In the genomic region with DNA sequence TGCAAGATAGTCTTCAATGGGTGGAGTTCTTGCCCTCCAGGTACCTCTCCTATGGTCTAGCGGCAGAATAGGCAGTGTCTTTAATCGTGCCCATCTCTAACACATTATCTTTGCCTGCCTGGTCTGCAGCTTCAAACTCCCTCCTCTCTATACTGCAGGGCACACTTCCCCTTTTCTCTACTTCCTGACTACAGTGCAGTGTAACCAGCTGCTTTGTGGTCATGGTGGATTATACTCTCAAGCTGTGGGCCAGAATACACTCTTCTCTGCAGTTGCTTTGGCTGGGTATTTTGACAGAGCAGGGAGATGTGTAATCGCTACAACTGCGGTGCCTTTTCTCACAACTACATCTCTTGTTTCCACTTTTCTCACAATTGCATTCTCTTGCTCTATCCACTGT, we compare ENCODE assay signal across 13 mouse cellular contexts. TPM values are rescaled to one million over a fixed set of nuclear protein-coding genes. Genes with fewer than 3 reads are reported as not detected.
DNase-seq lines count a peak whose midpoint lies in the region; ATAC-seq and TF ChIP-seq lines count a peak whose summit lies in the region.
"Had no signal": no experiment of that assay in that cellular context is flagged by ENCODE, and none has a peak within 500 bp of the region (broad histone marks: within the 10 kb centered on the region; RNA-seq: fewer than 3 reads in every experiment).

No protein-coding gene starts in this region.

- no peak for TF ChIP-seq POLR2A in brain, embryonic 14.5 days (IDR thresholded peaks at IDR 0.05; ENCODE audit: borderline replicate concordance, extremely low read depth, insufficient read depth, insufficient read length, poor library complexity, severe bottlenecking)
- TF ChIP-seq POLR2A in limb, embryonic 14.5 days (IDR thresholded peaks at IDR 0.05; ENCODE audit: borderline replicate concordance, extremely low read depth, insufficient read depth, insufficient read length), result no peak

- no peak overlapping the region for H3K27ac ChIP-seq in midbrain, embryonic 14.5 days (replicated peaks; ENCODE audit: low read depth, low read length)
- no peak overlapping the region for H3K27ac ChIP-seq in midbrain, embryonic 11.5 days (ENCODE audit: low read depth, low read length)
- no peak overlapping the region for H3K27ac ChIP-seq in limb, embryonic 14.5 days (replicated peaks; ENCODE audit: low read depth, low read length)
- H3K27ac ChIP-seq in intestine, embryonic 15.5 days, result no peak overlapping the region

- no peak overlapping the region for H3K9ac ChIP-seq in midbrain, embryonic 14.5 days (replicated peaks; ENCODE audit: low read length)
- H3K9ac ChIP-seq in midbrain, embryonic 11.5 days (ENCODE audit: low read length), result no peak overlapping the region
- H3K9ac ChIP-seq in limb, embryonic 14.5 days (ENCODE audit: low read depth, low read length, severe bottlenecking), result no peak overlapping the region
- H3K9ac ChIP-seq in intestine, embryonic 15.5 days, result no peak overlapping the region

- H3K27me3 ChIP-seq in midbrain, embryonic 14.5 days (ENCODE audit: control insufficient read depth, insufficient read depth, low read length), result no peaks in the 10 kb centered on the region
- H3K27me3 ChIP-seq in midbrain, embryonic 11.5 days (ENCODE audit: control insufficient read depth, insufficient read depth, low read length), result no peaks in the 10 kb centered on the region
- H3K27me3 ChIP-seq in limb, embryonic 14.5 days (ENCODE audit: control insufficient read depth, insufficient read depth, low read length), result no peaks in the 10 kb centered on the region
- H3K27me3 ChIP-seq in intestine, embryonic 15.5 days (replicated peaks), result no peaks in the 10 kb centered on the region

- 76% methylated on average over 4 of the region's 4 CpGs for WGBS in midbrain, embryonic 14.5 days
- 97% methylated on average over 4 of the region's 4 CpGs for WGBS in midbrain, embryonic 11.5 days
- 82% methylated on average over 4 of the region's 4 CpGs for WGBS in limb, embryonic 14.5 days
- 73% methylated on average over 4 of the region's 4 CpGs for WGBS in intestine, embryonic 15.5 days

- ATAC-seq in midbrain, embryonic 14.5 days (ENCODE audit: low FRiP score, low TSS enrichment), result no peak
- ATAC-seq in midbrain, embryonic 11.5 days (ENCODE audit: low FRiP score), result no peak
- peak; percentile 69; the same call in 1 of the 2 replicates for ATAC-seq in limb, embryonic 14.5 days (ENCODE audit: low FRiP score, low read depth)
- ATAC-seq in neutrophil, adult 5-6 weeks (ENCODE audit: extremely low read depth, insufficient number of reproducible peaks, low FRiP score, poor library complexity, severe bottlenecking), result peak; percentile 95
- no peak for ATAC-seq in intestine, embryonic 15.5 days

- peak; percentile 25 for DNase-seq in midbrain, embryonic 14.5 days
- DNase-seq in midbrain, embryonic 11.5 days (ENCODE audit: low spot score, missing footprints), result no peak
- peak; percentile 17 for DNase-seq in brain, embryonic 14.5 days (ENCODE audit: low read depth)
- peak; percentile 43 for DNase-seq in limb, embryonic 14.5 days (ENCODE audit: low spot score)
- no peak for DNase-seq in retina, postnatal 1 day
- DNase-seq: adrenal gland, adult 2 months; cerebellum, adult 18-20 months; gastrocnemius, postnatal 36 days; heart, postnatal 36 days; kidney, postnatal 14 days; lung, postnatal 4 days had no signal

- H3K9me3 ChIP-seq in midbrain, embryonic 14.5 days (ENCODE audit: control insufficient read depth, low read length), result no peaks in the 10 kb centered on the region
- no peaks in the 10 kb centered on the region for H3K9me3 ChIP-seq in midbrain, embryonic 11.5 days (ENCODE audit: control insufficient read depth, low read length)
- H3K9me3 ChIP-seq in limb, embryonic 14.5 days (ENCODE audit: control insufficient read depth, low read length), result no peaks in the 10 kb centered on the region
- no peaks in the 10 kb centered on the region for H3K9me3 ChIP-seq in intestine, embryonic 15.5 days

- TF ChIP-seq CTCF in brain, embryonic 14.5 days (IDR thresholded peaks at IDR 0.05; ENCODE audit: borderline replicate concordance, extremely low read depth, insufficient read depth, insufficient read length), result no peak

- H3K4me3 ChIP-seq in midbrain, embryonic 14.5 days (replicated peaks; ENCODE audit: low read depth, low read length), result no peak overlapping the region
- no peak overlapping the region for H3K4me3 ChIP-seq in midbrain, embryonic 11.5 days (ENCODE audit: low read depth, low read length)
- no peak overlapping the region for H3K4me3 ChIP-seq in limb, embryonic 14.5 days (replicated peaks; ENCODE audit: low read length)
- H3K4me3 ChIP-seq in intestine, embryonic 15.5 days (replicated peaks), result no peak overlapping the region

- H3K4me2 ChIP-seq in midbrain, embryonic 14.5 days (ENCODE audit: low read length), result no peak overlapping the region
- no peak overlapping the region for H3K4me2 ChIP-seq in midbrain, embryonic 11.5 days
- no peak overlapping the region for H3K4me2 ChIP-seq in limb, embryonic 14.5 days (replicated peaks; ENCODE audit: low read depth, low read length, severe bottlenecking)
- no peak overlapping the region for H3K4me2 ChIP-seq in intestine, embryonic 15.5 days (replicated peaks)

- H3K36me3 ChIP-seq in midbrain, embryonic 14.5 days (ENCODE audit: control insufficient read depth, insufficient read depth, low read length), result no peaks in the 10 kb centered on the region
- H3K36me3 ChIP-seq in midbrain, embryonic 11.5 days (ENCODE audit: control insufficient read depth, insufficient read depth, low read length), result no peaks in the 10 kb centered on the region
- no peaks in the 10 kb centered on the region for H3K36me3 ChIP-seq in limb, embryonic 14.5 days (ENCODE audit: control insufficient read depth, insufficient read depth, low read length)
- H3K36me3 ChIP-seq in intestine, embryonic 15.5 days, result no peaks in the 10 kb centered on the region

- H3K4me1 ChIP-seq in midbrain, embryonic 14.5 days (ENCODE audit: control insufficient read depth, insufficient read depth, low read length), result peaks cover 7% of the 10 kb centered on the region; the same call in 1 of the 2 replicates
- peaks cover 8% of the 10 kb centered on the region; the same call in 1 of the 2 replicates for H3K4me1 ChIP-seq in midbrain, embryonic 11.5 days (ENCODE audit: control insufficient read depth, insufficient read depth, low read length)
- peaks cover 12% of the 10 kb centered on the region for H3K4me1 ChIP-seq in limb, embryonic 14.5 days (ENCODE audit: control insufficient read depth, insufficient read depth, low read length)
- H3K4me1 ChIP-seq in intestine, embryonic 15.5 days (replicated peaks), result no peaks in the 10 kb centered on the region

RNA-seq across cellular contexts. Expression of a gene that starts 40.0 kb away (rescaled TPM):
- 3.3 TPM in 2 replicates for polyA plus RNA-seq in midbrain, embryonic 14.5 days (2014; fragmentation: Nextera tagmentation; extraction: Ambion mirVana)
- polyA plus RNA-seq in midbrain, embryonic 11.5 days (2014; fragmentation: Nextera tagmentation; extraction: Ambion mirVana), result 1.2 and 1.5 TPM in 2 replicates
- 2.3 and 2.5 TPM in 2 replicates for polyA plus RNA-seq in brain, embryonic 14.5 days (2012; rRNA removed)
- polyA plus RNA-seq in limb, embryonic 14.5 days (2012; rRNA removed), result 1.4 and 1.7 TPM in 2 replicates
- polyA plus RNA-seq in limb, embryonic 14.5 days (2014; fragmentation: Nextera tagmentation; extraction: Ambion mirVana), result 1.6 and 1.8 TPM in 2 replicates
- total RNA-seq in neutrophil, adult 5-6 weeks (2017), result 1.4 TPM in 1 of 2 replicates, not detected in the other
- polyA plus RNA-seq in intestine, embryonic 15.5 days (2015; fragmentation: Nextera tagmentation; extraction: Ambion mirVana), result 1.2 and 1.6 TPM in 2 replicates

RNA-seq across cellular contexts. Expression of a gene that starts 48.6 kb away (rescaled TPM):
- polyA plus RNA-seq in midbrain, embryonic 14.5 days (2014; fragmentation: Nextera tagmentation; extraction: Ambion mirVana), result 29.8 and 34.3 TPM in 2 replicates
- 37.6 and 38.0 TPM in 2 replicates for polyA plus RNA-seq in midbrain, embryonic 11.5 days (2014; fragmentation: Nextera tagmentation; extraction: Ambion mirVana)
- polyA plus RNA-seq in brain, embryonic 14.5 days (2012; rRNA removed), result 16.0 and 16.9 TPM in 2 replicates
- polyA plus RNA-seq in limb, embryonic 14.5 days (2012; rRNA removed), result 21.2 and 23.7 TPM in 2 replicates
- 40.3 and 47.4 TPM in 2 replicates for polyA plus RNA-seq in limb, embryonic 14.5 days (2014; fragmentation: Nextera tagmentation; extraction: Ambion mirVana)
- total RNA-seq in neutrophil, adult 5-6 weeks (2017), result 3.6 and 4.8 TPM in 2 replicates
- 41.5 and 48.4 TPM in 2 replicates for polyA plus RNA-seq in intestine, embryonic 15.5 days (2015; fragmentation: Nextera tagmentation; extraction: Ambion mirVana)

Comparison
In these comparisons a context has a peak if more than half of its experiments do, and no peak if none do; other contexts are left out.
1. DNase-seq: peak in midbrain, embryonic 14.5 days (single experiment), brain, embryonic 14.5 days (single experiment) and limb, embryonic 14.5 days (single experiment); none in midbrain, embryonic 11.5 days (single experiment) and retina, postnatal 1 day (single experiment).
2. ATAC-seq: peak in limb, embryonic 14.5 days (single experiment) and neutrophil, adult 5-6 weeks (single experiment); none in midbrain, embryonic 14.5 days (single experiment), midbrain, embryonic 11.5 days (single experiment) and intestine, embryonic 15.5 days (single experiment).